Mouse (Mus musculus) liver, embryonic 14.5 days (tissue): ENCODE data around the gene Bivm.

ENCODE experiments used
- CTCF ChIP-seq: IDR thresholded peaks from 2 replicates; pipeline ENCODE4 v1.5.1; 2016; ENCODE audit warnings: antibody characterized with exemption, low read depth, control low read depth
- EP300 ChIP-seq: IDR thresholded peaks from 2 replicates; pipeline ENCODE4 v1.6.1; 2016; ENCODE audit warnings: antibody characterized with exemption, low read depth

GRCm38 (mm10) chr1:44158317-44158716 lies 39.6 kb downstream of the Bivm start:
- TF ChIP-seq CTCF (no peak), EP300 (no peak)
